Mouse (Mus musculus) stomach, postnatal 0 days (tissue): ENCODE data around the gene Saxo2.

Experiments
- CTCF ChIP-seq: IDR thresholded peaks from 2 replicates; pipeline ENCODE4 v1.5.1; 2016; ENCODE audit warnings: antibody characterized with exemption, low read depth, mild to moderate bottlenecking, moderate library complexity
- EP300 ChIP-seq: optimal IDR thresholded peaks from 2 replicates; pipeline ENCODE3; 2016; ENCODE audit warnings: antibody characterized with exemption

DNA sequence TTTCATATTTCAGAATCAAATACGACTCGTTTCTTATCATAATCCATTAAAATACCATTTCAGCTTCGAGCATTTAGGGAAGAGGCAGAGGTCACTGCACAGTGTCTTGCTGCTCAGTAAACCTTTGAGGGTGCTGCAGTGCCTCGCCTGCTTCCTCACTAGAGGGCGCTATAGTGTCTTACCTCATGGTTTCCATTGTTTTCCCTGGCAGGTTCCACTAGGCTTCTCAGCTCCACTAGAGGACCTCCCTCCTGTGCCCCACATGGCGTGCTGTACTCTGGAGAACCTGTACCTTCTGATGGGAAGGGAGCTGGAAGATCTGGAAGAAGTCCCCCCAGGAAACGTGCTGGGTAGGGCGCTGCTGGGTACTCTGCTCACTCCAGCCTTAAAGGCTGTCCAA, 49.3 kb upstream of the Saxo2 start:
- peak; percentile 60 for TF ChIP-seq CTCF
- TF ChIP-seq EP300, result no peak
